Mouse (Mus musculus) lung, postnatal 0 days (tissue): ENCODE data around the gene Olfr851. TPM values are rescaled to one million over a fixed set of nuclear protein-coding genes. Genes with fewer than 3 reads are reported as not detected.

Experiments used
- ATAC-seq: fragments of 200-750 bp; cut with Nextera tagmentation; 2 replicates; pipeline ENCODE4 v1.8.0; 2017; ENCODE audit warnings: moderate library complexity
- DNase-seq: peaks from one replicate; pipeline ENCODE4 v3.0.0-alpha.2; 2016; ENCODE audit warnings: low spot score
- H3K27ac ChIP-seq: fragments of 300-500 bp; sonication (generic); 2 replicates; pipeline ENCODE4 v1.5.1; 2014; ENCODE audit warnings: antibody characterized with exemption, mild to moderate bottlenecking, low read length, mixed read lengths
- H3K27me3 ChIP-seq: fragments of 300-500 bp; sonication (generic); replicated peaks from 2 replicates; pipeline ENCODE4 v1.6.1; 2014; ENCODE audit warnings: low read length, mixed read lengths; ENCODE audit not compliant: insufficient read depth
- H3K36me3 ChIP-seq: fragments of 300-500 bp; sonication (generic); 2 replicates; pipeline ENCODE4 v1.6.1; 2014; ENCODE audit warnings: low read length, mixed read lengths; ENCODE audit not compliant: insufficient read depth
- H3K4me1 ChIP-seq: fragments of 300-500 bp; sonication (generic); 2 replicates; pipeline ENCODE4 v1.6.1; 2014; ENCODE audit warnings: antibody characterized with exemption, low read depth, low read length, mixed read lengths; ENCODE audit not compliant: insufficient read depth
- H3K4me2 ChIP-seq: fragments of 300-500 bp; sonication (generic); replicated peaks from 2 replicates; pipeline ENCODE4 v1.6.1; 2014; ENCODE audit warnings: low read depth, mild to moderate bottlenecking, low read length, moderate library complexity, mixed read lengths
- H3K4me3 ChIP-seq: fragments of 300-500 bp; sonication (generic); 2 replicates; pipeline ENCODE4 v1.5.1; 2014; ENCODE audit warnings: low read depth, low read length
- H3K9ac ChIP-seq: fragments of 300-500 bp; sonication (generic); replicated peaks from 2 replicates; pipeline ENCODE4 v1.6.1; 2014; ENCODE audit warnings: low read depth, mild to moderate bottlenecking
- H3K9me3 ChIP-seq: fragments of 300-500 bp; sonication (generic); 2 replicates; pipeline ENCODE4 v1.6.1; 2016; ENCODE audit warnings: low read length, mixed read lengths
- CTCF ChIP-seq: IDR thresholded peaks from 2 replicates; pipeline ENCODE4 v1.5.1; 2016; ENCODE audit warnings: antibody characterized with exemption, mild to moderate bottlenecking
- EP300 ChIP-seq: IDR thresholded peaks from 2 replicates; pipeline ENCODE4 v1.6.1; 2016; ENCODE audit warnings: antibody characterized with exemption, mild to moderate bottlenecking, control low read depth
- WGBS: fragments of 180-500 bp; shearing (Covaris S2); extraction: QIAGEN DNeasy Blood & Tissue Kit; methylation state at CpG from one replicate; pipeline ENCODE4 v1.1.7; 2014; 5-methylcytosine and 5-hydroxymethylcytosine counted together
- polyA plus RNA-seq: library from polyadenylated mRNA; unstranded; fragments of >200 nt; fragmentation: Nextera tagmentation; extraction: Ambion mirVana; gene quantifications from 2 replicates; pipeline ENCODE4 v1.2.1, GENCODE M21; 2015

Olfr851 gene
- polyA plus RNA-seq = not detected in 2 replicates

GRCm38 (mm10) chr9:19492995-19493394, at the start of gene Olfr851:
Olfr851 (plus strand) TSS chr9:19493295.
- Histone ChIP-seq H3K9me3 (no peaks in the 10 kb centered on the region), H3K27me3 (no peaks in the 10 kb centered on the region), H3K4me2 (no peak within 1 kb of the TSS), H3K4me1 (no peaks in the 10 kb centered on the region), H3K9ac (no peak within 1 kb of the TSS), H3K4me3 (no peak within 1 kb of the TSS), H3K27ac (no peak within 1 kb of the TSS), H3K36me3 (no peaks in the 10 kb centered on the region)
- TF ChIP-seq EP300 (no peak), CTCF (no peak)
- DNase-seq (no peak), ATAC-seq (no peak)

GRCm38 (mm10) chr9:19478148-19478547, 14.9 kb upstream of the Olfr851 start, which contains the start of gene Olfr850:
Olfr850 (minus strand) TSS chr9:19478248.
- Histone ChIP-seq H3K9me3 (no peaks in the 10 kb centered on the region), H3K4me3 (no peak within 1 kb of the TSS), H3K36me3 (no peaks in the 10 kb centered on the region), H3K27me3 (no peaks in the 10 kb centered on the region), H3K27ac (no peak within 1 kb of the TSS), H3K4me1 (no peaks in the 10 kb centered on the region), H3K4me2 (no peak within 1 kb of the TSS), H3K9ac (no peak within 1 kb of the TSS)
- TF ChIP-seq CTCF (no peak), EP300 (no peak)
- DNase-seq (no peak), ATAC-seq (no peak)

- Histone ChIP-seq H3K36me3 (no peaks in the 10 kb centered on the region), H3K4me3 (no peak within 1 kb of the TSS), H3K4me2 (no peak within 1 kb of the TSS), H3K9ac (no peak within 1 kb of the TSS), H3K9me3 (no peaks in the 10 kb centered on the region), H3K27me3 (no peaks in the 10 kb centered on the region), H3K27ac (no peak within 1 kb of the TSS), H3K4me1 (no peaks in the 10 kb centered on the region)
- WGBS = 69% methylated on average over 1 of the region's 1 CpGs
- no peak for ATAC-seq
- DNase-seq = no peak
- TF ChIP-seq CTCF (no peak), EP300 (no peak)
Measured at GRCm38 (mm10) chr9:19540976-19541375, 47.9 kb downstream of the Olfr851 start, which contains the start of gene Olfr853. Olfr853 (minus strand) TSS chr9:19541076.

Other genes starting within 250 kb of the Olfr851 start
- not detected in 2 replicates for gene Olfr843, start 241.3 kb upstream of the Olfr851 start, polyA plus RNA-seq
- gene Olfr844, start 176.9 kb upstream of the Olfr851 start, polyA plus RNA-seq = not detected in 2 replicates
- not detected in 2 replicates for gene Olfr845, start 156.8 kb upstream of the Olfr851 start, polyA plus RNA-seq
- gene Olfr846, start 129.3 kb upstream of the Olfr851 start, polyA plus RNA-seq = not detected in 2 replicates
- gene Olfr847, start 114.6 kb upstream of the Olfr851 start, polyA plus RNA-seq = not detected in 2 replicates
- gene Olfr849, start 53.0 kb upstream of the Olfr851 start, polyA plus RNA-seq = not detected in 2 replicates
- gene Olfr850, start 15.0 kb upstream of the Olfr851 start, polyA plus RNA-seq = not detected in 2 replicates
- gene Olfr853, start 47.8 kb downstream of the Olfr851 start, polyA plus RNA-seq = not detected in 2 replicates
- not detected in 2 replicates for gene Olfr854, start 74.1 kb downstream of the Olfr851 start, polyA plus RNA-seq
- not detected in 2 replicates for gene Olfr855, start 89.3 kb downstream of the Olfr851 start, polyA plus RNA-seq
- 12.0 and 13.9 TPM in 2 replicates for gene Zfp317, start 128.8 kb downstream of the Olfr851 start, polyA plus RNA-seq
- gene Olfr857, start 216.1 kb downstream of the Olfr851 start, polyA plus RNA-seq = not detected in 2 replicates